Mouse (Mus musculus) urinary bladder, postnatal 25 days (tissue): ENCODE results near the gene Cacng4.

Experiments used
- DNase-seq: peaks from one replicate; pipeline ENCODE4 v3.0.0; 2022; ENCODE audit warnings: low spot score

Cacng4 gene

GRCm38 (mm10) chr11:107772002-107772401, 22.4 kb downstream of the Cacng4 start:
- DNase-seq, result no peak

GRCm38 (mm10) chr11:107768361-107768760, 26.0 kb downstream of the Cacng4 start:
- no peak for DNase-seq

- DNase-seq, result no peak
Measured at GRCm38 (mm10) chr11:107766932-107767331, 27.4 kb downstream of the Cacng4 start.

- DNase-seq, result no peak
Measured at GRCm38 (mm10) chr11:107762688-107763460, 31.5 kb downstream of the Cacng4 start.

GRCm38 (mm10) chr11:107761790-107762500, 32.4 kb downstream of the Cacng4 start:
- DNase-seq, result no peak

GRCm38 (mm10) chr11:107760001-107760400, 34.4 kb downstream of the Cacng4 start:
- no peak for DNase-seq

GRCm38 (mm10) chr11:107759516-107759915, 34.8 kb downstream of the Cacng4 start:
- DNase-seq, result no peak

GRCm38 (mm10) chr11:107749114-107749513, 45.2 kb downstream of the Cacng4 start:
- DNase-seq, result no peak

GRCm38 (mm10) chr11:107748243-107749035, 45.9 kb downstream of the Cacng4 start:
- no peak for DNase-seq

- DNase-seq, result no peak
Measured at GRCm38 (mm10) chr11:107743100-107743499, 51.3 kb downstream of the Cacng4 start.

GRCm38 (mm10) chr11:107738418-107739099, 55.8 kb downstream of the Cacng4 start:
- DNase-seq, result no peak

GRCm38 (mm10) chr11:107737886-107738285, 56.5 kb downstream of the Cacng4 start:
- no peak for DNase-seq

GRCm38 (mm10) chr11:107734133-107734532, 60.2 kb downstream of the Cacng4 start:
- no peak for DNase-seq

- no peak for DNase-seq
Measured at GRCm38 (mm10) chr11:107731498-107731897, 62.9 kb downstream of the Cacng4 start.

- DNase-seq, result no peak
Measured at GRCm38 (mm10) chr11:107730940-107731339, 63.4 kb downstream of the Cacng4 start.

GRCm38 (mm10) chr11:107729141-107729540, 65.2 kb downstream of the Cacng4 start:
- no peak for DNase-seq

GRCm38 (mm10) chr11:107728073-107728863, 66.1 kb downstream of the Cacng4 start:
- no peak for DNase-seq

- DNase-seq, result no peak
Measured at GRCm38 (mm10) chr11:107724603-107725002, 69.8 kb downstream of the Cacng4 start.

GRCm38 (mm10) chr11:107721057-107721456, 73.3 kb downstream of the Cacng4 start:
- no peak for DNase-seq

GRCm38 (mm10) chr11:107720264-107721021, 73.9 kb downstream of the Cacng4 start:
- DNase-seq, result no peak
